Mouse (Mus musculus): ENCODE data around the gene Dnajc6.
A peak's percentile ranks its signal among the peaks of the same experiment; 100 is the strongest.

The Dnajc6 gene

GRCm38 (mm10) chr4:101496534-101497237 is at the start of gene Dnajc6:
Dnajc6 (plus strand) TSS chr4:101496648.
- no peak for DNase-seq (ENCODE audit: low spot score)

- no peak for DNase-seq (ENCODE audit: low spot score)
Measured at GRCm38 (mm10) chr4:101448701-101449100, 47.7 kb upstream of the Dnajc6 start.

GRCm38 (mm10) chr4:101449344-101449743 is 47.1 kb upstream of the Dnajc6 start:
- no peak for DNase-seq (ENCODE audit: low spot score)

- DNase-seq (ENCODE audit: low spot score): peak; percentile 86
Measured at GRCm38 (mm10) chr4:101450150-101450780, 46.2 kb upstream of the Dnajc6 start.

- DNase-seq (ENCODE audit: low spot score): no peak
Measured at GRCm38 (mm10) chr4:101451089-101451488, 45.4 kb upstream of the Dnajc6 start.

GRCm38 (mm10) chr4:101452829-101453228 is 43.6 kb upstream of the Dnajc6 start:
- no peak for DNase-seq (ENCODE audit: low spot score)

GRCm38 (mm10) chr4:101457176-101457575 is 39.3 kb upstream of the Dnajc6 start:
- DNase-seq (ENCODE audit: low spot score): no peak

- peak; percentile 81 for DNase-seq (ENCODE audit: low spot score)
Measured at GRCm38 (mm10) chr4:101458341-101458740, 38.1 kb upstream of the Dnajc6 start.

GRCm38 (mm10) chr4:101459358-101459757 is 37.1 kb upstream of the Dnajc6 start:
- DNase-seq (ENCODE audit: low spot score): no peak

- DNase-seq (ENCODE audit: low spot score): no peak
Measured at GRCm38 (mm10) chr4:101460114-101460513, 36.3 kb upstream of the Dnajc6 start.

- no peak for DNase-seq (ENCODE audit: low spot score)
Measured at GRCm38 (mm10) chr4:101462065-101462464, 34.4 kb upstream of the Dnajc6 start.

- no peak for DNase-seq (ENCODE audit: low spot score)
Measured at GRCm38 (mm10) chr4:101466264-101466663, 30.2 kb upstream of the Dnajc6 start.

- no peak for DNase-seq (ENCODE audit: low spot score)
Measured at GRCm38 (mm10) chr4:101469242-101469641, 27.2 kb upstream of the Dnajc6 start.

GRCm38 (mm10) chr4:101470543-101470942 is 25.9 kb upstream of the Dnajc6 start:
- DNase-seq (ENCODE audit: low spot score): peak; percentile 14

- DNase-seq (ENCODE audit: low spot score): no peak
Measured at GRCm38 (mm10) chr4:101472767-101473166, 23.7 kb upstream of the Dnajc6 start.

GRCm38 (mm10) chr4:101490320-101490917 is 6.0 kb upstream of the Dnajc6 start:
- DNase-seq (ENCODE audit: low spot score): no peak

- no peak for DNase-seq (ENCODE audit: low spot score)
Measured at GRCm38 (mm10) chr4:101491704-101492103, 4.7 kb upstream of the Dnajc6 start.

GRCm38 (mm10) chr4:101493611-101494197 is 2.7 kb upstream of the Dnajc6 start:
- DNase-seq (ENCODE audit: low spot score): no peak

GRCm38 (mm10) chr4:101496188-101496533 is 287 bp upstream of the Dnajc6 start:
- no peak for DNase-seq (ENCODE audit: low spot score)

GRCm38 (mm10) chr4:101497336-101497735 is 888 bp downstream of the Dnajc6 start:
- DNase-seq (ENCODE audit: low spot score): no peak

- DNase-seq (ENCODE audit: low spot score): no peak
Measured at GRCm38 (mm10) chr4:101504470-101505007, 8.1 kb downstream of the Dnajc6 start.

- DNase-seq (ENCODE audit: low spot score): no peak
Measured at GRCm38 (mm10) chr4:101505966-101506365, 9.5 kb downstream of the Dnajc6 start.

GRCm38 (mm10) chr4:101506372-101506771 is 9.9 kb downstream of the Dnajc6 start:
- no peak for DNase-seq (ENCODE audit: low spot score)
